Mouse (Mus musculus) erythroblast, embryonic 14.5 days (primary cell): ENCODE data around the gene Upk1b.

Source experiments
- GATA1 ChIP-seq: IDR thresholded peaks from 2 replicates; pipeline ENCODE4 v1.6.1; 2012; ENCODE audit warnings: low read length, inconsistent platforms, mixed read lengths
- TAL1 ChIP-seq: IDR thresholded peaks from 3 replicates; pipeline ENCODE4 v1.6.1; 2012; ENCODE audit warnings: low read length, inconsistent platforms, mixed read lengths

GRCm38 (mm10) chr16:38729610-38730288 lies 70.4 kb downstream of the Upk1b start:
- TF ChIP-seq TAL1 = no peak
- no peak for TF ChIP-seq GATA1
